Mouse (Mus musculus): ENCODE results near the gene Cecr2. TPM values are rescaled to one million over a fixed set of nuclear protein-coding genes. Genes with fewer than 3 reads are reported as not detected.
A peak's percentile ranks its signal among the peaks of the same experiment; 100 is the strongest.

The Cecr2 gene
- polyA plus RNA-seq, 1 experiment from 2014 or later: 8.8 TPM

GRCm38 (mm10) chr6:120736011-120736410 is 69.8 kb downstream of the Cecr2 start:
- 79% methylated on average over 3 of the region's 3 CpGs for WGBS (ENCODE audit: insufficient replicate concordance)
- no peak for ATAC-seq
- Histone ChIP-seq H3K4me2 (no peak overlapping the region), H3K9me3 (replicated peaks) (no peaks in the 10 kb centered on the region), H3K9ac (no peak overlapping the region), H3K4me3 (no peak overlapping the region), H3K27ac (no peak overlapping the region), H3K36me3 (peaks cover 46% of the 10 kb centered on the region), H3K27me3 (replicated peaks) (no peaks in the 10 kb centered on the region), H3K4me1 (peaks cover 8% of the 10 kb centered on the region)

GRCm38 (mm10) chr6:120736566-120736965 is 70.4 kb downstream of the Cecr2 start:
- peak; percentile 67; the same call in 1 of the 2 replicates for ATAC-seq
- WGBS (ENCODE audit: insufficient replicate concordance): 56% methylated on average over 3 of the region's 3 CpGs
- no peak overlapping the region for H3K4me3 ChIP-seq

GRCm38 (mm10) chr6:120743130-120743529 is 77.0 kb downstream of the Cecr2 start:
- Histone ChIP-seq H3K4me3 (no peak overlapping the region), H3K36me3 (peaks cover 15% of the 10 kb centered on the region), H3K27ac (no peak overlapping the region), H3K4me1 (0 out of 2 replicates have a peak, but pooled peaks cover 3% of the 10 kb centered on the region), H3K9ac (no peak overlapping the region), H3K4me2 (no peak overlapping the region), H3K27me3 (replicated peaks) (no peaks in the 10 kb centered on the region), H3K9me3 (replicated peaks) (no peaks in the 10 kb centered on the region)
- 85% methylated on average over 2 of the region's 2 CpGs for WGBS (ENCODE audit: insufficient replicate concordance)
- no peak for ATAC-seq

More at GRCm38 (mm10) chr6:120736566-120736965, 70.4 kb downstream of the Cecr2 start:
- Histone ChIP-seq H3K4me2 (no peak overlapping the region), H3K9ac (no peak overlapping the region), H3K4me1 (peaks cover 8% of the 10 kb centered on the region), H3K27ac (no peak overlapping the region), H3K27me3 (replicated peaks) (no peaks in the 10 kb centered on the region), H3K36me3 (peaks cover 46% of the 10 kb centered on the region), H3K9me3 (replicated peaks) (no peaks in the 10 kb centered on the region)

GRCm38 (mm10) chr6:120744266-120744665 is 78.1 kb downstream of the Cecr2 start:
- ATAC-seq: no peak
- Histone ChIP-seq H3K4me1 (0 out of 2 replicates have a peak, but pooled peaks cover under 1% of the 10 kb centered on the region), H3K27me3 (replicated peaks) (no peaks in the 10 kb centered on the region), H3K27ac (no peak overlapping the region), H3K9ac (no peak overlapping the region), H3K4me3 (no peak overlapping the region), H3K4me2 (no peak overlapping the region), H3K36me3 (peaks cover 10% of the 10 kb centered on the region), H3K9me3 (replicated peaks) (no peaks in the 10 kb centered on the region)
- WGBS (ENCODE audit: insufficient replicate concordance): 79% methylated on average over 7 of the region's 7 CpGs

- Histone ChIP-seq H3K27ac (no peak overlapping the region), H3K4me1 (no peaks in the 10 kb centered on the region), H3K27me3 (replicated peaks) (no peaks in the 10 kb centered on the region), H3K36me3 (peaks cover 19% of the 10 kb centered on the region), H3K9ac (no peak overlapping the region), H3K4me3 (no peak overlapping the region), H3K4me2 (no peak overlapping the region), H3K9me3 (replicated peaks) (no peaks in the 10 kb centered on the region)
- WGBS (ENCODE audit: insufficient replicate concordance): 82% methylated on average over 2 of the region's 2 CpGs
- ATAC-seq: no peak
Measured at GRCm38 (mm10) chr6:120746416-120746815, 80.2 kb downstream of the Cecr2 start.

- Histone ChIP-seq H3K36me3 (peaks cover 86% of the 10 kb centered on the region), H3K4me3 (no peak overlapping the region), H3K4me2 (no peak overlapping the region), H3K27ac (no peak overlapping the region), H3K9ac (no peak overlapping the region), H3K27me3 (replicated peaks) (no peaks in the 10 kb centered on the region), H3K4me1 (no peaks in the 10 kb centered on the region), H3K9me3 (replicated peaks) (no peaks in the 10 kb centered on the region)
- WGBS (ENCODE audit: insufficient replicate concordance): 76% methylated on average over 2 of the region's 2 CpGs
- ATAC-seq: no peak
Measured at GRCm38 (mm10) chr6:120761151-120761550, 95.0 kb downstream of the Cecr2 start.

- H3K4me1 ChIP-seq: no peaks in the 10 kb centered on the region
- no peak for ATAC-seq
- no peak overlapping the region for H3K9ac ChIP-seq
- WGBS (ENCODE audit: insufficient replicate concordance): 85% methylated on average over 1 of the region's 1 CpGs
- no peak overlapping the region for H3K4me3 ChIP-seq
- peaks cover 27% of the 10 kb centered on the region for H3K36me3 ChIP-seq
- H3K27ac ChIP-seq: no peak overlapping the region
- no peaks in the 10 kb centered on the region for H3K9me3 ChIP-seq (replicated peaks)
- no peak overlapping the region for H3K4me2 ChIP-seq
- no peaks in the 10 kb centered on the region for H3K27me3 ChIP-seq (replicated peaks)
Measured at GRCm38 (mm10) chr6:120769972-120770371, 103.8 kb downstream of the Cecr2 start.

GRCm38 (mm10) chr6:120771366-120771765 is 105.2 kb downstream of the Cecr2 start:
- Histone ChIP-seq H3K36me3 (peaks cover 13% of the 10 kb centered on the region), H3K9ac (no peak overlapping the region), H3K9me3 (replicated peaks) (no peaks in the 10 kb centered on the region), H3K4me1 (no peaks in the 10 kb centered on the region), H3K4me3 (no peak overlapping the region), H3K4me2 (no peak overlapping the region), H3K27ac (no peak overlapping the region), H3K27me3 (replicated peaks) (no peaks in the 10 kb centered on the region)
- whole genome bisulfite sequencing (ENCODE audit: insufficient replicate concordance): 46% methylated on average over 1 of the region's 1 CpGs
- no peak for ATAC-seq

- H3K27me3 ChIP-seq (replicated peaks): no peaks in the 10 kb centered on the region
- H3K36me3 ChIP-seq: peaks cover 8% of the 10 kb centered on the region; the same call in 1 of the 2 replicates
- H3K4me1 ChIP-seq: no peaks in the 10 kb centered on the region
- ATAC-seq: no peak
- H3K4me2 ChIP-seq: no peak overlapping the region
- H3K9me3 ChIP-seq (replicated peaks): no peaks in the 10 kb centered on the region
- H3K4me3 ChIP-seq: no peak overlapping the region
- H3K27ac ChIP-seq: no peak overlapping the region
- H3K9ac ChIP-seq: no peak overlapping the region
Measured at GRCm38 (mm10) chr6:120772025-120772424, 105.9 kb downstream of the Cecr2 start.

- Histone ChIP-seq H3K4me3 (no peak within 1 kb of the TSS), H3K4me2 (no peak within 1 kb of the TSS), H3K27ac (no peak within 1 kb of the TSS), H3K9ac (no peak within 1 kb of the TSS), H3K4me1 (no peaks in the 10 kb centered on the region), H3K36me3 (0 out of 2 replicates have a peak, but pooled peaks cover 2% of the 10 kb centered on the region), H3K9me3 (replicated peaks) (no peaks in the 10 kb centered on the region), H3K27me3 (replicated peaks) (no peaks in the 10 kb centered on the region)
- 66% methylated on average over 5 of the region's 5 CpGs for WGBS (ENCODE audit: insufficient replicate concordance)
- ATAC-seq: no peak
Measured at GRCm38 (mm10) chr6:120773149-120773628, 107.0 kb downstream of the Cecr2 start, which contains the start of gene Slc25a18. TSS of gene Slc25a18 (plus strand) at chr6:120773578.

- Histone ChIP-seq H3K9ac (no peak overlapping the region), H3K27me3 (replicated peaks) (no peaks in the 10 kb centered on the region), H3K9me3 (replicated peaks) (no peaks in the 10 kb centered on the region), H3K27ac (no peak overlapping the region), H3K4me1 (no peaks in the 10 kb centered on the region), H3K4me2 (no peak overlapping the region), H3K4me3 (no peak overlapping the region), H3K36me3 (no peaks in the 10 kb centered on the region)
- ATAC-seq: no peak
- WGBS (ENCODE audit: insufficient replicate concordance): 84% methylated on average over 6 of the region's 6 CpGs
Measured at GRCm38 (mm10) chr6:120773763-120774162, 107.6 kb downstream of the Cecr2 start.

- H3K4me1 ChIP-seq: peaks cover 3% of the 10 kb centered on the region
- no peaks in the 10 kb centered on the region for H3K27me3 ChIP-seq (replicated peaks)
- H3K9me3 ChIP-seq (replicated peaks): no peaks in the 10 kb centered on the region
- H3K4me2 ChIP-seq: no peak overlapping the region
- WGBS (ENCODE audit: insufficient replicate concordance): 68% methylated on average over 3 of the region's 3 CpGs
- H3K9ac ChIP-seq: no peak overlapping the region
- no peaks in the 10 kb centered on the region for H3K36me3 ChIP-seq
- no peak for ATAC-seq
- H3K27ac ChIP-seq: no peak overlapping the region
- H3K4me3 ChIP-seq: no peak overlapping the region
Measured at GRCm38 (mm10) chr6:120776286-120776685, 110.1 kb downstream of the Cecr2 start.

GRCm38 (mm10) chr6:120777533-120777932 is 111.4 kb downstream of the Cecr2 start:
- Histone ChIP-seq H3K4me3 (no peak overlapping the region), H3K36me3 (no peaks in the 10 kb centered on the region), H3K9me3 (replicated peaks) (no peaks in the 10 kb centered on the region), H3K4me1 (peaks cover 6% of the 10 kb centered on the region), H3K4me2 (no peak overlapping the region), H3K27me3 (replicated peaks) (no peaks in the 10 kb centered on the region), H3K9ac (no peak overlapping the region), H3K27ac (no peak overlapping the region)
- no peak for ATAC-seq
- 84% methylated on average over 9 of the region's 9 CpGs for WGBS (ENCODE audit: insufficient replicate concordance)

All from liver, embryonic 12.5 days (tissue).